Comparison of ENCODE assay signal across 20 mouse cellular contexts in the genomic region with DNA sequence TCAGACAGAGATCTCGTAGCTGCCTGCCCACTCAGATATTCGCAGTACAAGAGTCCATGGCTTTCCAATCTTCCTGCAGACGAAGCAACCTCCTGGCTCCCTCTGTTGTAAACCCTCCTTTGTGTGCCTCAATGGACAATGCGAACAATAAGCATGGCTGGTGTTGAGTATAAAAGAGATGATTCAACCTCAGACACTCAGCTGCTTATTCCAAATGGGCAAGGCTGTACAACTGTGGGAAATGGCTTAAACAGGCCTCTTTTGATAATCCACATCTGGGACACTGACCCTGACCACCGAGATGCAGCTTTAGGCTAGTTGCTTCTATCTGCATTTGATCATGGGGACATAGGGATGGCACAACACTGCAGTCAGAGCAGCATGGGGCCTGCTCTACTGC. TPM values are rescaled to one million over a fixed set of nuclear protein-coding genes. Genes with fewer than 3 reads are reported as not detected.
"Had no signal": no experiment of that assay in that cellular context is flagged by ENCODE, and none has a peak within 500 bp of the region (broad histone marks: within the 10 kb centered on the region; RNA-seq: fewer than 3 reads in every experiment).

No protein-coding gene starts in this region.

- H3K9me3 ChIP-seq: limb, embryonic 13.5 days; neural tube, embryonic 12.5 days; stomach, embryonic 15.5 days had no signal

- H3K4me3 ChIP-seq: layer of hippocampus, adult 2 months; limb, embryonic 13.5 days; neural tube, embryonic 12.5 days; stomach, embryonic 15.5 days had no signal

- DNase-seq: kidney, adult 8-10 months; kidney, postnatal 36 days; left cerebral cortex, postnatal 4 days; lung, adult 2 months; lung, postnatal 36 days; midbrain, embryonic 14.5 days; right cerebral cortex, postnatal 14 days; thymus, adult 2 months; thymus, postnatal 25 days had no signal

- H3K4me2 ChIP-seq: limb, embryonic 13.5 days; neural tube, embryonic 12.5 days; stomach, embryonic 15.5 days had no signal

- ATAC-seq: inflammation-experienced regulatory T-cells, adult 6 months; intestine, postnatal 0 days; lung, postnatal 0 days had no signal

- H3K9ac ChIP-seq: limb, embryonic 13.5 days; liver, embryonic 14.5 days; neural tube, embryonic 12.5 days; stomach, embryonic 15.5 days had no signal

- H3K27ac ChIP-seq: limb, embryonic 13.5 days; liver, embryonic 14.5 days; neural tube, embryonic 12.5 days; stomach, embryonic 15.5 days had no signal

- H3K36me3 ChIP-seq: limb, embryonic 13.5 days; neural tube, embryonic 12.5 days; stomach, embryonic 15.5 days had no signal

- H3K27me3 ChIP-seq: limb, embryonic 13.5 days; neural tube, embryonic 12.5 days; stomach, embryonic 15.5 days had no signal

- H3K4me1 ChIP-seq: neural tube, embryonic 12.5 days; stomach, embryonic 15.5 days had no signal

RNA-seq across cellular contexts. Expression of a gene that starts 19.0 kb away (rescaled TPM):
- total RNA-seq: megakaryocyte progenitor cell, adult 5-6 weeks; monocyte, adult 5-6 weeks; neutrophil, adult 5-6 weeks had no signal
- polyA plus RNA-seq: midbrain, embryonic 14.5 days had no signal
